Mouse (Mus musculus) gastrocnemius, adult 18-20 months (tissue): ENCODE results near the gene Ganc. TPM values are rescaled to one million over a fixed set of nuclear protein-coding genes. Genes with fewer than 3 reads are reported as not detected.
A peak's percentile ranks its signal among the peaks of the same experiment; 100 is the strongest.

Experiments
- DNase-seq: peaks from one replicate; pipeline ENCODE4 v3.0.0; 2021; ENCODE audit warnings: low spot score
- long read RNA-seq, 2 experiments: library from polyadenylated mRNA; stranded (forward); transcript quantifications; one replicate each; pipeline ENCODE4 v2.0.0; 2021
- total RNA-seq, 2 experiments: library from RNA; stranded (reverse); gene quantifications; 2 replicates each; pipeline ENCODE4 v1.2.3; 2021

Ganc gene
- total RNA-seq = 10 to 100 TPM; 30.2 to 36.5 TPM
- long read RNA-seq, experiment 1, full-length matches to known transcripts = 22 of 31 reads
- long read RNA-seq, experiment 1, partial matches to known transcripts = 4 of 31 reads
- long read RNA-seq, experiment 1, other reads (novel, unspliced or antisense) = 5 of 31 reads
- long read RNA-seq, experiment 2, full-length matches to known transcripts = 12 of 16 reads
- long read RNA-seq, experiment 2, partial matches to known transcripts = 1 of 16 reads
- long read RNA-seq, experiment 2, other reads (novel, unspliced or antisense) = 3 of 16 reads

DNA sequence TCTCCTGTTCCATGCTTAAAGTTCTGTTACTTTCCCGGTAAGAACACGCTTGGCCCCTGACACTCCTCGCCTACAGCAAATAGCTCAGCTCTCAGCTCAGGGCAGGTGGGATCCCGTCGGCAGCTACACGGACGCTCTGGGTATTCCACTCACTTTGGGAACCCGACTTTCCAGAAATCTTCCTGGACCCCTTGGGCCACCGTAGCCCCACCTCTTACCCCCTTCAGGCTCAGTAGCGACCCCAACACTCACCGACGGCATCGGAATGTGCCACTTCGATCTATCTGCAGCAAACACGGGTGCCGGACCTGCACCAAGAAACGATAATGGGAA, at the start of gene Ganc:
Gene Ganc (plus strand): TSS at position 244 of the 333 bp plus-strand sequence.
- DNase-seq = no peak

- no peak for DNase-seq
Measured at GRCm38 (mm10) chr2:120360425-120360824, 43.3 kb upstream of the Ganc start.

GRCm38 (mm10) chr2:120366501-120366900, 37.2 kb upstream of the Ganc start:
- peak; percentile 59 for DNase-seq

GRCm38 (mm10) chr2:120367416-120368207, 36.1 kb upstream of the Ganc start:
- DNase-seq = no peak

DNA sequence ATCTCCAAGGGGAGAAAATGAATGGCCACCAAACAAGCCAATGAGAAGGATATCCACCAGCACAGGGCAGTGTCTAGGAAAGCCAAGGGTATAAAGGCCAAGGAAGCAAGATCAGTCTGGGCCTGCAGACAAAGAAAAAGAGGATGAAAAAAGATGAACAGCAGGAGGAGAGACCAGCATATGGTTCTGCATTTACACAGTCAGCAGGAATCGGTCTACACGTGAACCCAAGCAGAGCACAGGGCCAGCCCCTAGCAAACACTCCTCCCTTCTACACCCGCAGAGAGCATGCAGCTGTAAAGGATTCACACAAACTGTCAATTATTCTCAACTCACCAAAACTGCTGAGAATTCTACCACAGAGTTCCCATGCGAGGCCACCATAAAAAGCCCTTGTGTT, 29.8 kb upstream of the Ganc start:
- no peak for DNase-seq

GRCm38 (mm10) chr2:120386264-120386663, 17.4 kb upstream of the Ganc start:
- DNase-seq = no peak

DNA sequence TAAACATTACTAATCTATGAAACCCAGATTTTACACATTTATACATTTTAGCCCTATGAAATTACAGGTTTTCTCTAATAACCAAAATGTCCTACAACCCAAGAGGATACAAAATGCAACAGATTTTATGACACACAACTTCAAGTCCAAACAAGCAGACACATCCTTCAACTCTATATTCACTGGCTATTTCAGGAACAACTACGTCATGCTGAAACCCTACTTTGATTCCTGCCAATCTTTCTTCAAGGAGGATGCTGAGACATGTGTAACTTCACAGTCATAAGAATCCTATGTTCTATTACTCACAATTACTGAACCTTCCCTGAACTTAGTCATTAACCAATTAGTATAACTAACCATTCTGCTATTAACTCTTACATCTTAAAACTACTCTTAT, 16.4 kb upstream of the Ganc start:
- peak; percentile 53 for DNase-seq

DNA sequence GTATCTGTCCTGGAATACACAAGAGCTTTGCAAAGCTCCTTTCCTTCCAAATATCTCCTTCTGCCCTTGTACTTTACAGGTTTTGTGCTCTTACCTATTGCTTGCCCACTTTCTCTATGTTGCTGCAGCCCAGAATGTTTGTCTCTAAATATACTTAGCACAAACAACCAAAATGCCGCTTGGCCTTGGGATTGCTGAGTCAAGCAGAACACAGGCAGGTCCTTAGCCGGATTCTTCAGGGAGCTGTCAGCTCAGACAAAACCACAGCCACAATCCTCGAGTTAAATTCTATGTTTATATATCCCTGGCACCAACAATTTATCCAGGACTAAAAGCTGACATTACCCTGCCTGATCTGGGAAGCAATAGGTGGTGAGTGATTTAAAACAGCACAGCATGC, 14.3 kb upstream of the Ganc start:
- DNase-seq = peak; percentile 36

DNA sequence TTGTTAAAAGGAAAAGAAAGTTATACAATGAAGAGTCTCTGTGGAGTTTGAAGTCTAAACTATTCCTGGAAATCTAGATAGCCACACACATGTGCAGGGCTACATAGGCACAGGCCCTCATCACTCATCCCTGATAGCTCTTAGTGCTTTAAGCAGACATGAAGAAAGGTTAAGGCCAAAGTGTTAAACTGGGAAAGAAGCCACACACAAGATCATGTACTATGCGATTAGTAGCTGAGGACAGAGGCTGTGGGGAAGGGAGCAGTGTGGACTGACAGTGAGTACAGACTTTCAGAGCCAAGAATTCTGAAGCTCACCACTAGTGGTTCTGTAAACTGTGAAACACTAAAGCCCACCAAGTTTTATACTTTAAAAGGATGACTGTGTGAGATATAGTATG, 12.8 kb upstream of the Ganc start:
- DNase-seq = peak; percentile 40

- DNase-seq = no peak
Measured at GRCm38 (mm10) chr2:120392406-120392805, 11.3 kb upstream of the Ganc start.

- DNase-seq = no peak
Measured at GRCm38 (mm10) chr2:120397951-120398350, 5.7 kb upstream of the Ganc start.

- DNase-seq = no peak
Measured at GRCm38 (mm10) chr2:120402813-120403212, 883 bp upstream of the Ganc start.

- DNase-seq = peak; percentile 96
Measured at GRCm38 (mm10) chr2:120403986-120404822, 508 bp downstream of the Ganc start, which contains the start of gene Tmem87a. Gene Tmem87a (minus strand): TSS chr2:120404113.

DNA sequence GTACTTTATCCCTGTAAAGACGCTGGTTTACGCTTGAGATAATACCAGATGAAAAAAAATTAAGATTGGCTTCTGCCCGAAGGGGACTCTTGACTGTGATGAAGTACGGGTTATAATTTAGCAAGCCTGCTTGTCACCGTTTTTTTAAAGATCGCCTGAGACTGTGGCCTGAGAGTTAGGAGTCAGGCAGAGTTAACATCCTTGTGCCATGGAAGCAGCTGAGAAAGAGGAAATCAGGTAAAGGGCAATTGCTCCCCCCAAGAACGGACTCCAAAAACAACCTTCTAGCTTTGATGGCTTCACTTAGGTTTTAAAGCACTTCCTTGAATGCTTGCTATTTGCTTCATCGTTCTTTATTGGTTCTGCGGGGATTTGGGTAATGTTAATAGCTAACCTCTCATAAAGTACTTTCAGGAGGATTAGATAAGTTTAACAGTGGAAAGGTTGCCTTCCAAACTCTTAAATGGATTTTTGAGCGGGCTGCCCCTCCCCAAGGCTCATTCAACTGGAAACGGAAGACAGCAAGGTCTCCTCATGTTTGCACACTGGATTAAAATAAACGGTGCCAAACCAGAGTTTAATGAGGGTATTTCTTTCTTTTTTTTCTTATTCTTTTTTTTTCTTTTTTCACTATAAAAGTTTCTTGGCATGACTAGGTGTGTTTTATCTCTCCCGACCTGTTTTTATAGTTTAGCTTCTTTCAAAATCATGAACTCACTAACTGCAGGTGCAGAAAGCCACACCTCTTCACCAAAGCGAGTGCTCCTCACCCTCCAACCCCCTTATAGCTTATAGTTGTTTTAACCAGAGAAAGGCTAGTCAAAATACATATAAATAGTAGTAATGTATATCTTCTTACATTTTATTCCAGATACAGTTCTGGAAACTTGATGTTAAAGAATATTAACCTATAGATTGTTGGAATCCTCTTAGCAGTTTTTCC, 1.4 kb downstream of the Ganc start:
- no peak for DNase-seq

- DNase-seq = no peak
Measured at GRCm38 (mm10) chr2:120411096-120411628, 7.5 kb downstream of the Ganc start.

DNA sequence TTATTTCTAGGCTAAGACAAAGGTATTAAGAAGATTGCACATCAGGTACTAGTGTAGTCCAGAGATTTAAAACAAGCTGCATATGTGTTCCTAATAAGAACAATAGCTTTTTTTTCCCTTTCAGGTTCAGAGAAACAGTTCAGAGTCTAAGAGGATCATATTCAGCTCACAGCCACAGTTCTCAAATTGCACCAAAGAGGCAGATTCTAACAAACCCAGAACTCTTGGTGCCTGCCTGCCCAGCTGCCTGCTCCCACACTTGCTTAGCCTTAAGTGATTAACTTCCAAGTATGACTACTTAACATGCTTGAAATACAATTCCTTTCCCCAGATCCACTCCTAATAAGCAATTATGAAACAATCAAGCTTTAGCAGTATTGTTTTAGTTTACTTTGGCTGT, 10.4 kb downstream of the Ganc start:
- no peak for DNase-seq

- DNase-seq = no peak
Measured at GRCm38 (mm10) chr2:120414738-120415414, 11.2 kb downstream of the Ganc start.

GRCm38 (mm10) chr2:120424386-120424785, 20.7 kb downstream of the Ganc start:
- DNase-seq = no peak

- DNase-seq = peak; percentile 71
Measured at GRCm38 (mm10) chr2:120444486-120444885, 40.8 kb downstream of the Ganc start.

DNA sequence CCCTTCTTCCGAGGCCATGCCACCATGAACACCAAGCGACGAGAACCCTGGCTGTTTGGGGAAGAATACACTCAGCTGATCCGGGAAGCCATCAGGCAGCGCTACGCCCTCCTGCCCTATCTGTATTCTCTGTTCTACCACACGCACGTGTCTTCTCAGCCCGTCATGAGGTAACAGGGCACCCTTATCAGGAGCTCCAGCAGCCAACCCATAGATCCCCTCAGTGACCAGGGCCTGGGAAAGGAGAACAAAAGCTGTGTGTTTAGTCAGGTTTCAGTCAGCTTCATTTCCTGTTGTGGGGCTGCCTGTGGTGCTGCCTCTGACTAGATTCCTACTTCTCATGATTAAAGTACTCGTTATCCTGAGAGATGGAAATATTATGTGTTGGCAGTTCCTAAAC, 42.7 kb downstream of the Ganc start:
- DNase-seq = no peak
